Mouse (Mus musculus): ENCODE results near the gene Dlg3.

Gene Dlg3

GRCm38 (mm10) chrX:100797851-100798527, 30.5 kb downstream of the Dlg3 start:
- DNase-seq: no peak

GRCm38 (mm10) chrX:100800643-100801042, 33.1 kb downstream of the Dlg3 start:
- DNase-seq: no peak

GRCm38 (mm10) chrX:100802034-100802433, 34.5 kb downstream of the Dlg3 start:
- peak; percentile 16 for DNase-seq

DNA sequence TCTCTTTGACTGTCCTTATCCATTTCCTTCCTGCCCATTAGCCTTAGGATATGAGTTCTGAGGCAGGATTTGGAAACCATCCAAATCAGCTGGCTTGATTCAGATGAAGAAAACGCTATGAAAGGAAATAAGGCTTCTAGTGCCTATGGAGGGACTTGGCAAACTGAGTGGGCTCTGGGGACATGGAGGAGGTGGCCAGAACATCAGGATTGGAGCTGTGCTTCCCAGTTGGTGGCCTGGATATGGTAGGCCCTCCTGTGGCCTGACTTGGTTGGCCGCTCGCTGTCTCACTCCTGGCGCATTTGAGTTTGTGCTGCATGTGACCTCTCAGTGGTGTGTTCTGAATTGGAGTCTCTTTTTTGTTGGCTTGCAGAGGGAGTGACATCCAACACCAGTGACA, 43.6 kb downstream of the Dlg3 start:
- DNase-seq: no peak

- no peak for DNase-seq
Observed at GRCm38 (mm10) chrX:100814139-100814538, 46.6 kb downstream of the Dlg3 start.

DNA sequence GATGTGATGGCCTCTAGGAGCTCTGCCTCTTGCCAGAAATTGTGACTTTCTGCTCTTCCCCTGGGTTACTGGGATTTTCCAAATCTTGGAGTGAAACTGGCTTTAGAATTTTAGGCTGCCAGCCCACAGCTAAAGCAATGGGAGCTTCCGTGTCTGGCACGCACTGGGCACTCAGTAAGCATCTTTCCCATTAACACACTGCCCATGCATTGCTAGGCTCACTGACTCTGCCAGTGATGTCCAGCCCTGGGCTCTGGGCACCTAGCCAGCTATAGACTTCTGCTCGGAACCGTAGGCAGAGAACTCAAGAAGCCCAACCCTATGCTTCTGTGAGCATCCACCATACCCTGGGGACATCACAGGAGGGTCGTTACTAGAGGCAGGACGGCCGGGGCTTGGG, 48.2 kb downstream of the Dlg3 start:
- no peak for DNase-seq

- no peak for DNase-seq
Observed at GRCm38 (mm10) chrX:100818681-100819080, 51.2 kb downstream of the Dlg3 start.

- no peak for DNase-seq
Observed at GRCm38 (mm10) chrX:100821149-100821548, 53.6 kb downstream of the Dlg3 start.

DNA sequence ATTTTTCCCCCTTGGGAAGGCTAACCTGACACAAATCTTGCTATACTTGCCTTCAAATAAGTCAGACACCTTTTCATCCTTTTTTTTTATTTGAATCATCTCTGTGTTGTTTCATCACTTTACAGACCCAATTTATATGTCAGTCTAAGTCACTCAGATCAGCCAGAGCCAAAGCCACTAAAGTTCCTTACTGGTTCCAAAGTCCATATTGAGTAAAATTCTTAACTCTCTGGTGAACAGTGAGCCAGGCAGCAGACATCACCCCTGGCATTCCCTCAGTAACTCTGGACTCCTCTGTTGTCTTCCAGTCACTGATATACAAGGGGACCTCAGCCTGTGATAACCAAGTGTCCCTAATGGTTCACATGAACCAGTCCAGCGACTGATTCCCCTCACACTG, 58.0 kb downstream of the Dlg3 start:
- no peak for DNase-seq

- DNase-seq: no peak
Observed at GRCm38 (mm10) chrX:100832806-100833205, 65.3 kb downstream of the Dlg3 start.

DNA sequence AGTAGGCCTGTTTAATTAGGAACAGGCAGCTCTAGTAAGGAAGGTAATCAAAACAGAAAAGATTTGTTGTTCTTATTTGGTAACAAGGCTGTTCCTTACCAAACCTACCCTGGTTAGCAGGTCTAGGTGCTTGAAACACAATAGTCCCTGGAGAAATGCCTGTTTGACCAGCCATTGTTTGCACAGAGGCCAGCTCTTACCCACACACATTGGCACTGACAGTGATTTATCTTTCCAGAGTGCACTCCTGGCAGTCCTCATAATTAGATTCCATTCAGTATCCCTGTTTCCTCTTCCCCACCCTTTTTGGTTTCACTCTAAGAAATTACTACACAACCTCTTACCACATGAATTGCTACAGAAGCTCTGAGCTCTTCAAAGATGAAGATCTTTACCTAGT, 71.7 kb downstream of the Dlg3 start:
- no peak for DNase-seq

Measured in kidney, postnatal 14 days (tissue).